Mouse (Mus musculus) myocyte (in vitro differentiated cells): ENCODE data around the gene Napb.

Source experiments
- CEBPB ChIP-seq: IDR thresholded peaks from 2 replicates; pipeline ENCODE4 v1.6.1; 2011; ENCODE audit warnings: mild to moderate bottlenecking, moderate library complexity; ENCODE audit not compliant: poor library complexity, insufficient read depth, severe bottlenecking
- E2F4 ChIP-seq: IDR thresholded peaks from one replicate; pipeline ENCODE4 v1.6.1; 2011; ENCODE audit warnings: mild to moderate bottlenecking, control low read depth, moderate library complexity; ENCODE audit not compliant: insufficient read depth
- MAX ChIP-seq: IDR thresholded peaks from one replicate; pipeline ENCODE4 v1.6.1; 2011; ENCODE audit warnings: low read depth, mild to moderate bottlenecking, control low read depth
- MYOD1 ChIP-seq, 3 experiments: IDR thresholded peaks; one replicate each; pipeline ENCODE4 v1.6.1; 2011; ENCODE audit warnings: control low read depth in 2 of 3, low read depth in 2 of 3, mild to moderate bottlenecking in 2 of 3, moderate library complexity in 1 of 3; ENCODE audit not compliant: insufficient read length in 2 of 3, control insufficient read depth in 1 of 3
- POLR2A ChIP-seq: IDR thresholded peaks from one replicate; pipeline ENCODE4 v1.6.1; 2011; ENCODE audit warnings: low read depth, mild to moderate bottlenecking, control low read depth, moderate library complexity; ENCODE audit not compliant: insufficient read length
- POLR2AphosphoS2 ChIP-seq: IDR thresholded peaks from one replicate; pipeline ENCODE4 v1.6.1; 2011; ENCODE audit warnings: low read depth, control low read depth; ENCODE audit not compliant: insufficient read length
- REST ChIP-seq: IDR thresholded peaks from one replicate; pipeline ENCODE4 v1.6.1; 2011; ENCODE audit warnings: mild to moderate bottlenecking, control low read depth, moderate library complexity; ENCODE audit not compliant: insufficient read depth, insufficient read length
- SRF ChIP-seq: IDR thresholded peaks from one replicate; pipeline ENCODE4 v1.6.1; 2011; ENCODE audit warnings: low read depth; ENCODE audit not compliant: control insufficient read depth, insufficient read length
- TCF12 ChIP-seq: IDR thresholded peaks from one replicate; pipeline ENCODE4 v1.6.1; 2011; ENCODE audit warnings: mild to moderate bottlenecking, control low read depth; ENCODE audit not compliant: poor library complexity, insufficient read depth, severe bottlenecking
- USF1 ChIP-seq: IDR thresholded peaks from one replicate; pipeline ENCODE4 v1.6.1; 2011; ENCODE audit warnings: low read depth, mild to moderate bottlenecking, control low read depth, moderate library complexity

- TF ChIP-seq POLR2AphosphoS2: no peak
- TF ChIP-seq TCF12: no peak
- TF ChIP-seq POLR2A: no peak
- TF ChIP-seq E2F4: no peak
- TF ChIP-seq USF1: no peak
- no peak for TF ChIP-seq MAX
- TF ChIP-seq CEBPB: no peak
- TF ChIP-seq MYOD1 (IDR thresholded peaks at IDR 0.05; ENCODE audit: control insufficient read depth in 1 of 3, insufficient read length in 2 of 3, low read depth in 2 of 3): peak in 1 of 3 experiments; percentile 35
- no peak for TF ChIP-seq REST
- TF ChIP-seq SRF: no peak
Observed at GRCm38 (mm10) chr2:148717072-148717471, 15.2 kb downstream of the Napb start.
